Mouse (Mus musculus) activated CD4-positive, CD25-positive, alpha-beta regulatory T cell, adult 4 months (primary cell): ENCODE results near the gene Ski. TPM values are rescaled to one million over a fixed set of nuclear protein-coding genes. Genes with fewer than 3 reads are reported as not detected.
A peak's percentile ranks its signal among the peaks of the same experiment; 100 is the strongest.

Experiments used
- ATAC-seq: one replicate; pipeline ENCODE4 v1.8.0; 2017
- polyA plus RNA-seq, 2 experiments: library from polyadenylated mRNA; unstranded; fragments of 100-300 nt; shearing (Covaris generic); gene quantifications; one replicate each; pipeline ENCODE4 v1.2.1; 2017

Ski gene
- polyA plus RNA-seq, 2 experiments from 2014 or later: 24.7 to 25.0 TPM

DNA sequence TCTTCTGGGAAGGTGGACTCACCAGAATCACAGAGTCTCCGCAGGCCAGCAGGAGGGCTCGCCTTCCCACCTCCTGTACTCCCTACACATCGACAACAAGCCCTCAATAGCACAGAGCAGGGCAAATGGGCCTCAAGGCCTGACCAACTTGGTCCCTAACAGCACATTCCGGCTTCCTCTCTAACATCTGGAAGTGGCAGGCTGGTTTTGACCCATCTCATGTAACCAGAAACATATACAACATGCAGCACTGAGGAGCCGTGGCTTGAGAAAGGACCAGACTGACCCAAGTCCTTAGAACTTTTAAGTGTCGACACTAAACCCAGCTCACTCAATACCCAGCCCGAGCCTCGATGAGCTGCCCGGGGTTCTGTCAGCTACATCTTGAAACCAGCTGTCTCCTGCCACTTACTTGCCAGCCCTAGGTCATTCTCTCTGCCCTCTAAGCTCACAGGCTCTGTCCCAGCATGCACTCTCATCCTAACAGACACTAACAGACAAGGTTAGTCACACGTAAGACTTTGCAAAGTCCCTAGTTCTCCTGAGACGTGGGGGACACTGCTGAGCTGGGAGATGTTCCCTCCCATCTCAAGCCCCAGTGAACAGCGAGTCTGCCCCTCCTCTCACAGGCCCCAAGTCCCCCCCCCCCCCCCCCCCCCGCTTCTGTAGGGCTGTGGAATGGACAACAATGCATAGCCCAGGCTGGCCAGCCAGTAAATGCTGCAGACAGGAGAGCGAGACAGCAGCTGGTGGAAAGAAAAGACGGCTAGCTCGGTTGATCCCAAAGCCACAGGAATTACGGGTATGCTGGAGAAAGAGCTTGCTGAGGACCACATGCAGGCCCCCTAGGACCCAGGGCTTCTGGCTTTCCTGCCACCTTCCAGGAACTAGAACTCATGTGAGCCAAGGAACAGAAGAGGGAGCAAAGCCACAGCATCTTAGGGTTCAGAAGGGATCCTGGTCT, 48.3 kb downstream of the Ski start:
- no peak for ATAC-seq

DNA sequence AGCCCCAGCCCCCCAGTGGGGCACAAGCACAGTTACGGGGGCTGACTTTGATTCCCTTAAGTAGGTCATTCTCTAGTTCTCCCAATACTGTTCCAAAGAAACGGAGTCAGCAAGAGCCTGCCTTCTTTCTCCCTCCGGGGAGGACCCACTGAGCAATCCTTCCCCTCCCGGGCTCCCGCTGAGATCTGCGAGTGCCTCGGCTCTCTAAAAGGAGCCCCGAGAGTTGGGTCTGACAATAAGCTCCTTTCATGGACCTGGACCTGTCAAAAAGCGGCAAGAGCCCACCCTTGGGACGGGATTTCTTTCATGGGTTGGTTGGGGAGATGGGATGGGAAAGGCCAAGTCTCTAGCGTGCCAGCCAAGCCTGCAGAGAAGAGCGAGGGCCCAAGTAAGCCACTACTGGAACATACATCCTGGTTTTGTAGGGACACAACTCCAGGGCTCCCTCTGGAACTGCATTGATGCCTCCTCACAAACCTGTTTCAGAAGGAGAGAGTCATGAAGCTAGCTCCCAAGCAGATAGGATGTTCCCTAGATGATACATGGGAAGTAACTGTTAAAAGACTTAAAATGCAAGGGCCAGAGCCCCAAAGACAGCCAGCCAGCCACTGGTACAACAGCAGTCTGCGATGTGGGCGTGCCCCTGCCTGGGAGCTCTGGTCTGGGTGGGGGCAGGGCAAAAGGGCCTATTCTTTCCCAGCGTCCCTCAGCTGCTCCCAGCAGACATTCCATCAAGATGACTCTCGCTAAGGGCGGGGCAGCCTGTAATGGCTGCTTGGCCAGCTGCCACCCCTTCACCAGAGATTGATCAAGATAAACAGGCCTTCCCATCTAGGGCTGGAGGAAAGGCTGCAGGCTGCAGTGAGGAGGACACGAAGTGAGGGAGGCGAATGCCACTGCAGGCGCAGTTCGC, 49.2 kb downstream of the Ski start:
- ATAC-seq: no peak

DNA sequence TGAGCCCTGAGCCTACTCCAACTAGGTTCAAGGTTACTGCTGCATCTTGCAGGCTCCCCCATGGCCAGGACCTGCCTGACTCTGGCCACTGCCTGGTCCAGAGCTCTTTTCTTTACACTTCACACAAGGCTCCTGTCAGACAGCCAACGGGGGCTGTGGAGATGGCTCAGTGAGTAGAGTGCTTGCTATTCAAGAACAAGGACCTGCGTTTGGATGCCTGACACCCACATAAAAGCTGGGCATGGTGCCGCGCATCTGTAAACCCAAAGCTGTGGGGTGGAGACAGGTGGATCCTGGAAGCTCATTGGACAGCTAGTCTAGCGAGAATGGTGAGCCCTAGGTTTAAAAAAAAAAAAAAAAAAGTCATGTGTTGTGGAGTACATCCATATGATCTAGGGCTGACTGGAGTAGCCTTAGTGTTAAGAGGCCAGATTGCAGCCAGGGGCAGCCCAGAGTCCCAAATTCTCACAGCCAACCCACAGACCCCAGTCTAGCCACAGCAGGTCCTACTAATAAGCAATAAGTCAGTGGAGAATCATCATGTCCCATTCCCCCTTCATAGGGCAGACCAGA, 50.3 kb downstream of the Ski start:
- no peak for ATAC-seq

DNA sequence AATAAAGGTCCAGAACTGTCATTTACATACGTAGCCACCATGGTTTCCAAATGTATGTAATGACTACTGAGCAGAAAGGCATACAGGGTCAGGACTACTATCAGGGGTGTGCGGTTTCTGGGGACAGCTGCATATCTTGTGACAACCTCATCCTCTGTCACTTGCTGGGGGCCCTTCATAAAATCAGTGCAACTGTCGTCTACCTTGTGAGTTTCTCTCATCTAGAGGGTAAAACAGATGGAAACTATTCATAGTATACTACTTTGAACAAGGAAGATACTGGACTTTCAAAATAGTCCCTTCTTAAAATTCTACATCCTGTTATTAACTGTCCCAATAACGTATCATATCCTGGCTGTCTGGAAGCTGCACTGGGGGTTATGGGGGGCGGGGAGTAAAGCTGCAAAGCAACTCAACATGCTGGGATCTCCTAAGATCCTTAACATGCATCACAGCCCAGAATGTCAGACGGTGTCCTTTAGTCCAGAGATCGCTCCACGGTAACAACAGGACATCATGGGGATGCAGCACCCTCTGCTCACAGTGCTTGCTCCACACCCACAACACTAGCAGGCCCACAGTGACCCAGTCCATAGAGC, 51.7 kb downstream of the Ski start:
- peak; percentile 19 for ATAC-seq

DNA sequence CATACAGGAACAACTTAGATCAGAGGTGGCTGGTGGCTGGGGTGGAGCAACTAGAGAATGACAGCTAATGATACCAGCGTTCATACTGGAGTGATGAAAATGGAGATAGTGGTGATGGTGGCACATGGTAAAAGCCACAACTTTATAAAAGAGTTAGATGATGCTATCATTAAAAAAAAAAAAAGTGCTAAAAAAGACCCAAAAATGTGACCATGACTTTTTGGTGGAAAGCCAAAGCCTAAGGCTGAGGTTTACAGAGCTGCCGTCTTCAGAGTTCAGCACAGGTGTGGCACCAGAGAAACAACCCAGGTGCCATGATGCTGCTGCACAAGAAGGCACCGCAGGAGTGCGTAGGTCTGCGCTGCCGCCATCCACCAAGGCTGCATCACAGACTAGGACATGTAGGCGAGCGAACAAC, 53.5 kb downstream of the Ski start:
- ATAC-seq: peak; percentile 74

DNA sequence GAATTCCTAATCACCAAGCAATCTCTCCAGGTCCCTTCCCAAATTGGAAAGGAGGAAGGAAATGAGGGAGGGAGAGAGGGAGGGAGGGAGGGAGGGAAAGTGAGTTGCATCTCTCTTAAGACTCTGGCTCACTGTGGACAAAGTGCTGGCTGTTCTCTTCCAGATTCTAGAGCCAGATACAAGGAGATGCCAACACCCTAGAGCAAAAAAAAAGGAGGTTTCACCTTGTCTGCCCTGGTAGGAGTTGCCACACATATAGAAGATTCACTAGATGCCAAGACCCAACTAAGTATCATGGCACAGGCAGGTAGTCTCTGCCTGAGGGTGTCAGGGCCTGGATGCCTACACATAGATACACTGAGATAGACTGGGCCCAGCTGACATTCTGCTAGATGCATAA, 56.5 kb downstream of the Ski start:
- ATAC-seq: no peak

DNA sequence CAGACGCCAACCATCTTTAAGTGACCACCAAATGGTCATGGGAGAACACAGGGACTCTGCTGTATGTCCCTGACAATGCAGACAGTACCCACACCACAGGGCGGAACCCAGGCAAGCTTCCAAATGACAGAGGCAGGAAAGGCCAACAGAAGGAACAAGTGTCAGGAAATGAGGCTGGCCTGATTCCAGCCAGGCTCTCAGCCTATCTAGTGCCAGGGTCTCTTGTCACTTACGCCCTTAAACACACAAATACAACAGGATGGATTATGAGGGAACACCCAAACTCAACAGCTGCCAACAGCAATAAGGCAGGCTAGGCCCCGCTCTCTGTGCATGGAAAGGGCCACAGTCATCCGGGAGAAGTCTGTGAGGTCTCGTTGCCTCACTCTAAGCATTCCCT, 57.8 kb downstream of the Ski start:
- no peak for ATAC-seq

DNA sequence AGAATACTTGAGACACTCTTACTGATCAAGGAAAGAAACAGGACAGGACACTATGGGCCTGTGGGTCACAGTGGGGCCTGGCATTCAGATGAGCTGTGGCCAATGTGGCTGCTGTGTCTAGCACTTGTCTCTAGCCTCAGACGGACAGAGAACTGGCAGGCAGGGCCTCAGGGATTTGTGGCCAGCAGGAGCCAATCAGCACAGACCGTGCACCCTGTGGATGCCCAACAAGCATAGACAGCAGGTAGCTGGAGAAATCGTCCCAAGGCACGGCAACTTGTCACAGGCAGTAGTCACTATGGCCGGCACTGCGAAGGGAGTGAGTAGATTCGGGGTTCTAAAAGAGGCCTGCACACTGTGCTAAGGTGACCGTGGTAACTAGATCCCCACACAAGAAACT, 58.7 kb downstream of the Ski start:
- no peak for ATAC-seq

DNA sequence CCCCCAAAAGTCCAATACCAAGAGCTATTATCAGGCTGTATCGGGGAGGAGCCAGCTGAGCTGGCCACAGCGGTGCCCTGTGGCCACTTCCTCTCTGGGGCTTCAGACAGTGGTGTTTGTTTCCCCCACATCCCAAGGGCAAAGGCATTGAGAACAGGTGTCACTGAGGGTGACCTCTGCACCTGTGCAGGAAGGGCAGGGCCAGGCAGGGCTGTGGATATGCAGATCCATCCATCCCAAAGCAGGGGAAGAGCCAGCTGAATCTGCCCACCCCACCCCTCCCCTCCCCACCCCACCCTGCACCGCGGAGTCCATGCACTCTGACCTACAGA, 59.1 kb downstream of the Ski start:
- ATAC-seq: no peak

DNA sequence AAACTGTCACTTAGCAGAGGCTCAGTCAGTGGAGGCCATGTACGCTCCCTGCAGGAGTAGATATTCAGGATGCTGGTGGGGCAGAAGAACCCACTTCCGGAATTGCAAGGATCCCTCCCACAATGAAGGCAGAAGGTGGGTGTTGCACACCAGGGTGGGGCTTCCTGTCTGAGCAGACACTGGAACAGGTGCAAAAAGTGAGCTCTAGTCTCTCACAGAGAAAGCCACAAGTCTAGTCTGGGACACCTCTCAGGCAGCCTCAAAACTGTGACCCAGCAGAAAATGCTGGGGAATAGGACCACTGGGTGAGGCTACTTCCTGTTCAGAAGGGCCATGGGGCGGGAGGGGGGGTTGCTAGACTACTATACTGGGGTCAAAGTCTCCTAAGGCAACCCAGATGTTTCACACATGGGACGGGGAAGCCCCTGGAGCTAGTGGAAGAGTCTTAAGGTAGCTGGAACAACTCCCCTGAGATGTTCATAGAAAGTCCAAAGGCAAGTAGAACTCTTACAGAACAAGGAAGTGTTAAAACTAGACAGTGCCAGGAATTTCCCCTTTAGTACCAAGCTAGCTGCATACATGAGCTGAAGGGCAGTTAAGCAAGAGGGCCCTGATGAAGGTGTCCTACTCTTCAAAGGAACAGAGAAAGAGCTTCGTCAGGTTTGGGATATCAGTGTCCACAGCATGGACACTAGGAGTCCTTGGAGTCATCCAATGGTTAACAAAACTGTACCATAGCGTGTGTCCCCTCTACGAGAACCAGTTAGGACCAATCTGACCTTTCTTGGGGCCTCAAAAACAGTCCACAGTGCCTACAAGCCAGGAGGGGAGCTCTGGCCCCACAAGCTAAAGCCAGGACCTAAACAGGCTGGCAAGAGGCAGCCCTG, 59.7 kb downstream of the Ski start:
- ATAC-seq: peak; percentile 90

DNA sequence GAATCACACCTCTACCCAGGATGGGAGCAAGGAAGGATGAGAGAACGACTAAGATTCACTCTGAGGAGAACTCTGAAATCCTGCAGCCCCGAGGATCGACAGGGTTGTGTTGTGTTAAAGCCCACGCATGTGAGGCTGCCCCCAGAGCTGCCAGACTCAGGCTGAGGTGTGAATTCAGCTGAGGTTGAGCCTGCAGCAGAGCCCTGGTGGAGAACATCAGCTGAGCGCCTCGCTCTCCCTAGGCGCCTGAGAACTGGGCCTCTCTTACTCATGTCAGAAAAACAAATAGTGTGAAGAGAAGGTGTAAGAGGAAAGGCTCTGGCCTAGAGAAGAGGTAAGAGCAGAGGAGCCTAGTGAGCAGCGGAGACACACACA, 63.9 kb downstream of the Ski start:
- ATAC-seq: no peak

DNA sequence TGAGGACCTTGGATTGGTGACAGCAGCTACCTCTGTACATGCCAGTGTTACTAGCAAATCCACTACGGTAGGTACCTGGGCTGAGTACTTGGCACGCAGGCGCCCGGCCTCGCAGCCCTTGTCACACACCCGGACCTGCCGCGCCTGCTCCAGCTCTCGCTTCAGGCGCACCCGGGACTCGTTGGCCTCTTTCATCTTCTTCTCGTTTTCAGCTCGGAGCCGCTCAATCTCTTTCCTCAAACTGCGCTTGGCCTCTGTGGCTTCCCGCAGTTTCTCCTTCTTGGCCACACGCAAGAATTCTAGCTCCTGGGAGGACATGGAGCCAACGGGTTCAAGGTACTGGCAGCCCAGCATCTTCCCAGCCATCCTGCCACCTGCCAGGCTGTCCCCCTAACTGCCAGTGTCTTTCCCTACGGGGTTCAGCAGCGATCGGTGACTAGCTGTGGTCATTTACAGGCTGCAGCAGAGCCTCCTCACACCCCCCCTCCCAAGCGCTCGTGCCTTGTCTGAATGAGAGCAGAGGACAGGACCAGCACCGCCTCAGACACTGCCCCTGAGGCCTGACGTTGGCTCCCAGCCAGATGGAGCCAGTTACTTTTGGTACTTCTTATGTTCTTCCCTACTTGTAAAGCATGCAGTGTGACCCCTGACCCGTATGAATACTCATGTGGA, 64.4 kb downstream of the Ski start:
- no peak for ATAC-seq

DNA sequence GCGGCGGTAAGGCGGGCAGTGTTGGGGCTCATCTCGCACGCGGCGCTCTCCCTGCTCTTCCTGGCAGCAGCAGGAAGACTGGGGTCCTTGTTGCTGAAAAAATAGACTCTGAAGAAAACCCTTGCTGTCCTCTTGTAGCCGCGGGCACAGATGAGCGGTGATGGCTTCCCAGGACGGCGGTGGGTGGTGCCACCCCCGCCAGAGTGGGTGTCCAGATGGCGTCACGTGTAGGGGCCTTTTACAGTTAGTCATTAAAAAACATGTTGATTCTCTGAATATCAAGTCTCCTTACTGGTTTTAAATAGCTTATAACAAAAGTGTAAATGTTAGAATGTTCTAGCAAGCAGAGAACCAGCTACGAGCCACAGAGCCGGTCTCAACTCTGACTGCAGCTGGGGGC, 65.7 kb downstream of the Ski start:
- ATAC-seq: no peak

DNA sequence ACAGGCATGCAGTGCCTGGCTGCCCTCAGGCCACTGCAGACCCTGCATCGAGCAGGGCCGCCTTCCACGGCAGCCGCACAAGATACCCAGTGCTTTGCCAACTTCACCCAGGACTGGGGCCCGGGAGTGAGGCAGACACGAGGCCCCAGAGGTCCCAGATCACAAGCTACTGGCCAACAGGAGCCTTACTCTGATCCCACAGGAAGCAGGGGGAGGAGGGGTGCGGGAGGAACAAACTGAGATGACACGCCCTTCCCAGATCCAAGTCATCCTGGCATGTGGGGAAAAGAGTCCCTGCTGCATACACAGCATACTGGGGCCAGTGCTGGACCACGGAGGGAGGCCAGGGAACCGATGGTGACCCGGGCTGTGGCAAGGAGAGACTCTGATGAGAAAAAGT, 67.4 kb downstream of the Ski start:
- ATAC-seq: no peak

DNA sequence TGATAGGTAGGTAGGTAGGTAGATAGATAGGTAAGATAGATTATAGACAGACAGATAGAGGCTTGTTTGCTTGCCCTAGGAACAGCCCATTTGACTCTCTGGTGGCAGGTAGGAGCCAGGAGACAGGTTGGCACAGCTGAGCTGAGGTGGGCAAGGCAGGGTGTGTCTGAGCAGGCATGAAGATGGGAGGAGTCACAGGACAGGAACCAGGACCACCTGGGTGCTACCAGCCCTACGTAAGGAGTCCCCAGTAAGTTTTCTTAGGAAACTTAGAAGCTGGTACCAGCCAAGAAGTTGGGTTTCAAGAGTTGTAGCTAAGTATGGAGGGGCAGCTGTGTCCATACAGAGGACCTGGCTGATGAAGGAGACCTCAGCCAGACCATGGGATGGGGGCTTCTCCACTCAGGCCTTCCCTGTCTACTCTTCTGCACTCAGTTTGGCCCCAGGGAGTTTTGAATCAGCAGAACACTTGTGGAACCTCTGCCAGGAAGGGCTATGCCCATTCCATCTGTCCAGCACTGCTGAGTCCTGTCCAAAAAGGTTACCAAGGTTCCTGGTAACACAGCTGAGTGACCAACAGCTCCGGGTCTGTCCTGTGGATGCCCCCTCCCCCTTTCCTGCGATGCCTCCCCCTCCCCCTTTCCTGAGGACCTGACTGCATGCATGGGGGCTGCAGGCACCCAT, 68.9 kb downstream of the Ski start:
- ATAC-seq: no peak

DNA sequence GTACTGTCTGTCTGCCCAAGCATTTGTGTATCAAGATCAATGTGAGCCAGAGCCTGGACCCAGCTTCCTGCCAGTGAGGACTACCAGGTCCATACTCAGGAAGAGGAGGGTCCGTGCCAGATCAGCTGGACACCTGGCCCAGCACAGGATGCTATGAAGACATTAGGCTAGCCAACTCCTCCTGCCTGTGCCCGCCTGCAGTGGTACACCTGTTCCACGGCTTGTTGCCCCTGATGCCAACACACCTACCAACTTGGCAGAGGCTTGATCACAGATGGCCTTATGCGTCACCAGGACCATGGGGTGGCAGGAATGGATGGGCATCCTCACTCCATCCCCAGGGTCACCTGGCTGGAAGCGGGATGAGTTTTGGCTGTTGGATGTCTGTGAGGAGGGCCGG, 69.9 kb downstream of the Ski start:
- no peak for ATAC-seq

DNA sequence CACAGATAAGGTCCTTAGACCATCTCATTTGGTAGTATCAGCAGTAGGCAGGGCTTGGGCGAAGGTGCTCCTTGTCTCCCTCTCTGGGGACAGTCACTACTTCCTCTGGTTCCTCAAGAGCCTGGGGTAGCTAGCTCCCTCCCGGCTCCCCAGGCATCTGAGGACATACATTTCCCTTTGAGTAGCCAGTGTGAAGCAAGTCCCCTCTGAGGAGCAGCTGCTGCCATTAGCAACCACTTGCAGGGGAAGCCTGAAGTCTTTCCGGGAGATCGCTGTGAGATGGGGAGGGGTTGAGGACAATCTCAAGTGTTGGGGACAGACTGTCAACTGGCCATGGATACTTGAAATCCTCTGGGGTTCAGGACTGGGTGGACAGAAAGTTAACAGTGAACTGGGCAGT, 70.5 kb downstream of the Ski start:
- no peak for ATAC-seq

DNA sequence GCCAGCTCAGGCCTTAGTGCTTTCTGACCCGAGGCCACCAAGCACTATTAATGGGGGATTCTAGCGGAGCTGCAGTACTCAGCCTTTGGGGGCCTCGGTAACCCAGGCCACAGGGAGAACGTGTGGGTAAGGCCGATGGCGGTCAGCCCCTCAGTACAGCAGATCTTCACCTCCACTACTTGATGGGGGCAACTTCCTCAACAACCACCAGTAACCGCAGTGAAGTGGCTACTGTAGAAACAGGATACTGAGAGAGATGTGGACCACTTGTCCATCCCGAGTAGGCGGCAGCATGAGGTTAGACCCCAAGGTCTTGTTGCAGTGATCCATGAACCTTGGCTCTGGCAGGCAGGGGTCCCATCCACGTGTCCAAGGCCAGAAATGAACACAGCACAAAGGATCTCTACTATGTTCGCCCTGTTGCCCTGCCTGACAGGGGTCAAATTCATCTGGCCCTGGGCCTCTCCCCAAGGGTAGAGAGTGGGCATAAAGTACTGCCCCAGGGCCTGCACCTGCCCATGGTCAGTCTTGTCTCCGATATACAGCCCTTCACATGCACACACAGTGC, 71.1 kb downstream of the Ski start:
- ATAC-seq: peak; percentile 19

DNA sequence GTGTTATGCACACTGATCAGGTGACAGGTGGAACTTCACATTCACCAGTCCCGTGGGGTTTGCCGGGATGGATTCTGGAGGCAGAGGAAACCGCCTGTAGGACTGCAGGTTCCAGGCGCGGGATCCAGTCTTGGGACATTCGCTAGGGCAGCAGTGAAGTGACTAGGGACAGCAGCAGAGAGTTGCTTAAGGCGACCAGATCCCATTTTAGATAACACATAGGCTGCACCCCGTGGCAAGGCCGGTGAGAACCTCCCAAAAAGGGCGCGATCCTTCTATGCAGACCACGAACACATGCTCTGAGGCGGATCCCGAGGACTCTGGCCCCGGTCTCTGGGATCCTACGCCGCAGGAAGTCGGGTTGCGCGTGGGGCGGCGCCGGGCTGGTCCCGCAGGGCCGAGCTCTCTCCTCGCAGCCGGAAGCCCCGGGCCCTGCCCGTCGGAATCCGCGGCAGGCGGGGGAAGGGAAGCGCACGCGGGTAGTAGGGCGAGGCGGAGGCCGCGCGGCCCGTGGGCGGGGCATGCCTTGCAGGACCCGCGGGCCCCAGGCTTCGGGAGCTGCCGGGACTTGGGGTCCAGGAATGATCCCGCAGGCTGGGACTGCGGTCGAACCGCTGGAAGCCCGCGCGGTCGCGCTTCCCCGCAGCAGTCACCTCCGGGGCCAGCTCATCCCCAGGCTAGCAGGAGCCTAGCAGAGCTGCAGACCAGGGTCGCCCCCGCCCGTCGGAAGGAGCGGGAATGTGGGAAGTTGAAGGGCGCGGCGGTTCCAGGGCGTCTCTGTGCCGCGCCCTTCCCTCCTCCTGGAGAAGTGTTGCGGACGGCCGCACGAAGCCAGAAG, 71.9 kb downstream of the Ski start:
- ATAC-seq: peak; percentile 87

DNA sequence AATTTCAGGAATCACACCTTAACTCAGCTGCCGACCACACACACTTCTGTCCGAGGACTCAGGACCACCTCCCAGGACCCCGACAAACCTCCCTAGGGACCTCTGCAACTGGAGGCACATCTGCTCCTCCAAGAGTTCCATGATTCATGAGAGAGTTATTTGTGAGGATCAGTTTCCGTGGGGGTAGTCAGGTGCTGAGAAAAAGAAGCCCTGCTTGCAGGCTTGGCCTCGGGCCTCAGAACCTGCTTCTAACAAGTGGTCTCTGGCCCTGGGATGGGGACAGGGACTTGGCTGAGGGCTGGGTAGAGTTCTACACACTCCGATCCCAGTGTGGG, 72.5 kb downstream of the Ski start:
- no peak for ATAC-seq
